Mouse (Mus musculus): Measurements from ENCODE around the gene Ttll8. TPM values are rescaled to one million over a fixed set of nuclear protein-coding genes. Genes with fewer than 3 reads are reported as not detected.

The Ttll8 gene
- polyA plus RNA-seq, 1 experiment from 2014 or later: 0.17 TPM

- no peak for ATAC-seq (ENCODE audit: low read depth)
- no peak within 1 kb of the TSS for H3K4me3 ChIP-seq (ENCODE audit: low read depth, low read length)
- no peaks in the 10 kb centered on the region for H3K27me3 ChIP-seq (replicated peaks; ENCODE audit: control insufficient read depth, insufficient read depth, low read length)
- DNase-seq (ENCODE audit: low spot score): peak; percentile 4
- WGBS: 63% methylated on average over 10 of the region's 10 CpGs
- H3K4me1 ChIP-seq (ENCODE audit: control insufficient read depth, insufficient read depth, low read length): no peaks in the 10 kb centered on the region
- H3K9me3 ChIP-seq (ENCODE audit: control insufficient read depth, low read length): no peaks in the 10 kb centered on the region
- H3K36me3 ChIP-seq (ENCODE audit: control insufficient read depth, insufficient read depth, low read length): no peaks in the 10 kb centered on the region
- no peak within 1 kb of the TSS for H3K4me2 ChIP-seq (ENCODE audit: low read depth, low read length)
- H3K27ac ChIP-seq (replicated peaks; ENCODE audit: low read depth, low read length): no peak within 1 kb of the TSS
- H3K9ac ChIP-seq (ENCODE audit: low read depth, low read length): no peak within 1 kb of the TSS
Measured at GRCm38 (mm10) chr15:88978281-88979137, 24.3 kb upstream of the Ttll8 start, which contains the start of gene Mlc1. Gene Mlc1 (minus strand): TSS chr15:88979007.

GRCm38 (mm10) chr15:88972300-88972699, 18.1 kb upstream of the Ttll8 start:
- Histone ChIP-seq H3K4me1 (ENCODE audit: control insufficient read depth, insufficient read depth, low read length) (no peaks in the 10 kb centered on the region), H3K9me3 (ENCODE audit: control insufficient read depth, low read length) (no peaks in the 10 kb centered on the region), H3K36me3 (ENCODE audit: control insufficient read depth, insufficient read depth, low read length) (no peaks in the 10 kb centered on the region), H3K4me2 (ENCODE audit: low read depth, low read length) (no peak overlapping the region), H3K27me3 (replicated peaks; ENCODE audit: control insufficient read depth, insufficient read depth, low read length) (no peaks in the 10 kb centered on the region), H3K9ac (ENCODE audit: low read depth, low read length) (no peak overlapping the region), H3K4me3 (ENCODE audit: low read depth, low read length) (no peak overlapping the region), H3K27ac (replicated peaks; ENCODE audit: low read depth, low read length) (no peak overlapping the region)
- 87% methylated on average over 4 of the region's 4 CpGs for WGBS
- ATAC-seq (ENCODE audit: low read depth) (no peak), DNase-seq (ENCODE audit: low spot score) (no peak)

- DNase-seq (ENCODE audit: low spot score): no peak
- Histone ChIP-seq H3K27ac (replicated peaks; ENCODE audit: low read depth, low read length) (no peak overlapping the region), H3K4me1 (ENCODE audit: control insufficient read depth, insufficient read depth, low read length) (no peaks in the 10 kb centered on the region), H3K36me3 (ENCODE audit: control insufficient read depth, insufficient read depth, low read length) (no peaks in the 10 kb centered on the region), H3K9ac (ENCODE audit: low read depth, low read length) (no peak overlapping the region), H3K4me2 (ENCODE audit: low read depth, low read length) (no peak overlapping the region), H3K9me3 (ENCODE audit: control insufficient read depth, low read length) (no peaks in the 10 kb centered on the region), H3K4me3 (ENCODE audit: low read depth, low read length) (no peak overlapping the region), H3K27me3 (replicated peaks; ENCODE audit: control insufficient read depth, insufficient read depth, low read length) (0 out of 2 replicates have a peak, but pooled peaks cover 1% of the 10 kb centered on the region)
- 91% methylated on average over 2 of the region's 2 CpGs for WGBS
- ATAC-seq (ENCODE audit: low read depth): no peak
Measured at GRCm38 (mm10) chr15:88964070-88964578, 9.9 kb upstream of the Ttll8 start.

- no peaks in the 10 kb centered on the region for H3K9me3 ChIP-seq (ENCODE audit: control insufficient read depth, low read length)
- no peaks in the 10 kb centered on the region for H3K36me3 ChIP-seq (ENCODE audit: control insufficient read depth, insufficient read depth, low read length)
- no peak overlapping the region for H3K9ac ChIP-seq (ENCODE audit: low read depth, low read length)
- peaks cover 32% of the 10 kb centered on the region for H3K27me3 ChIP-seq (replicated peaks; ENCODE audit: control insufficient read depth, insufficient read depth, low read length)
- no peak overlapping the region for H3K27ac ChIP-seq (replicated peaks; ENCODE audit: low read depth, low read length)
- WGBS: 83% methylated on average over 4 of the region's 4 CpGs
- DNase-seq (ENCODE audit: low spot score) (no peak), ATAC-seq (ENCODE audit: low read depth) (no peak)
- H3K4me3 ChIP-seq (ENCODE audit: low read depth, low read length): no peak overlapping the region
- peaks cover 6% of the 10 kb centered on the region; the same call in 1 of the 2 replicates for H3K4me1 ChIP-seq (ENCODE audit: control insufficient read depth, insufficient read depth, low read length)
- no peak overlapping the region for H3K4me2 ChIP-seq (ENCODE audit: low read depth, low read length)
Measured at GRCm38 (mm10) chr15:88957522-88957921, 3.3 kb upstream of the Ttll8 start.

GRCm38 (mm10) chr15:88955342-88955741, 1.1 kb upstream of the Ttll8 start:
- Histone ChIP-seq H3K4me3 (ENCODE audit: low read depth, low read length) (no peak overlapping the region), H3K4me1 (ENCODE audit: control insufficient read depth, insufficient read depth, low read length) (peaks cover 6% of the 10 kb centered on the region; the same call in 1 of the 2 replicates), H3K9me3 (ENCODE audit: control insufficient read depth, low read length) (no peaks in the 10 kb centered on the region), H3K27ac (replicated peaks; ENCODE audit: low read depth, low read length) (no peak overlapping the region), H3K36me3 (ENCODE audit: control insufficient read depth, insufficient read depth, low read length) (no peaks in the 10 kb centered on the region), H3K4me2 (ENCODE audit: low read depth, low read length) (no peak overlapping the region), H3K9ac (ENCODE audit: low read depth, low read length) (no peak overlapping the region), H3K27me3 (replicated peaks; ENCODE audit: control insufficient read depth, insufficient read depth, low read length) (peaks cover 32% of the 10 kb centered on the region)
- 84% methylated on average over 6 of the region's 6 CpGs for WGBS
- DNase-seq (ENCODE audit: low spot score): no peak
- no peak for ATAC-seq (ENCODE audit: low read depth)

GRCm38 (mm10) chr15:88951246-88951645, 3.0 kb downstream of the Ttll8 start:
- DNase-seq (ENCODE audit: low spot score) (peak; percentile 9), ATAC-seq (ENCODE audit: low read depth) (no peak)
- WGBS: 84% methylated on average over 4 of the region's 4 CpGs
- H3K4me1 ChIP-seq (ENCODE audit: control insufficient read depth, insufficient read depth, low read length): peaks cover 6% of the 10 kb centered on the region; the same call in 1 of the 2 replicates
- no peaks in the 10 kb centered on the region for H3K9me3 ChIP-seq (ENCODE audit: control insufficient read depth, low read length)
- H3K9ac ChIP-seq (ENCODE audit: low read depth, low read length): no peak overlapping the region
- no peak overlapping the region for H3K27ac ChIP-seq (replicated peaks; ENCODE audit: low read depth, low read length)
- H3K4me2 ChIP-seq (ENCODE audit: low read depth, low read length): no peak overlapping the region
- no peaks in the 10 kb centered on the region for H3K36me3 ChIP-seq (ENCODE audit: control insufficient read depth, insufficient read depth, low read length)
- H3K4me3 ChIP-seq (ENCODE audit: low read depth, low read length): no peak overlapping the region
- H3K27me3 ChIP-seq (replicated peaks; ENCODE audit: control insufficient read depth, insufficient read depth, low read length): peaks cover 28% of the 10 kb centered on the region

- DNase-seq (ENCODE audit: low spot score) (no peak), ATAC-seq (ENCODE audit: low read depth) (no peak)
- no peaks in the 10 kb centered on the region for H3K27me3 ChIP-seq (replicated peaks; ENCODE audit: control insufficient read depth, insufficient read depth, low read length)
- H3K27ac ChIP-seq (replicated peaks; ENCODE audit: low read depth, low read length): no peak overlapping the region
- H3K4me2 ChIP-seq (ENCODE audit: low read depth, low read length): no peak overlapping the region
- H3K4me1 ChIP-seq (ENCODE audit: control insufficient read depth, insufficient read depth, low read length): no peaks in the 10 kb centered on the region
- 33% methylated on average over 6 of the region's 6 CpGs for WGBS
- H3K4me3 ChIP-seq (ENCODE audit: low read depth, low read length): no peak overlapping the region
- H3K9me3 ChIP-seq (ENCODE audit: control insufficient read depth, low read length): no peaks in the 10 kb centered on the region
- no peak overlapping the region for H3K9ac ChIP-seq (ENCODE audit: low read depth, low read length)
- H3K36me3 ChIP-seq (ENCODE audit: control insufficient read depth, insufficient read depth, low read length): no peaks in the 10 kb centered on the region
Measured at GRCm38 (mm10) chr15:88946851-88947250, 7.4 kb downstream of the Ttll8 start.

GRCm38 (mm10) chr15:88943896-88944551, 10.2 kb downstream of the Ttll8 start:
- peak; percentile 70 for ATAC-seq (ENCODE audit: low read depth)

More at GRCm38 (mm10) chr15:88943896-88944551, 10.2 kb downstream of the Ttll8 start:
- Histone ChIP-seq H3K4me2 (ENCODE audit: low read depth, low read length) (no peak overlapping the region), H3K9me3 (ENCODE audit: control insufficient read depth, low read length) (no peaks in the 10 kb centered on the region), H3K27ac (replicated peaks; ENCODE audit: low read depth, low read length) (no peak overlapping the region), H3K36me3 (ENCODE audit: control insufficient read depth, insufficient read depth, low read length) (no peaks in the 10 kb centered on the region), H3K9ac (ENCODE audit: low read depth, low read length) (no peak overlapping the region), H3K27me3 (replicated peaks; ENCODE audit: control insufficient read depth, insufficient read depth, low read length) (no peaks in the 10 kb centered on the region), H3K4me3 (ENCODE audit: low read depth, low read length) (no peak overlapping the region), H3K4me1 (ENCODE audit: control insufficient read depth, insufficient read depth, low read length) (no peaks in the 10 kb centered on the region)
- WGBS: 58% methylated on average over 5 of the region's 5 CpGs
- peak; percentile 83 for DNase-seq (ENCODE audit: low spot score)

All from embryonic facial prominence, embryonic 14.5 days (tissue).